Mouse (Mus musculus) olfactory bulb, adult 2 months (tissue): Measurements from ENCODE around the gene Olfr31. TPM values are rescaled to one million over a fixed set of nuclear protein-coding genes. Genes with fewer than 3 reads are reported as not detected.

ENCODE experiments used
- H3K27ac ChIP-seq: fragments of 200-500 bp; 2 replicates; pipeline ENCODE4 v1.5.1; 2012; ENCODE audit warnings: low read depth, low read length; ENCODE audit not compliant: insufficient read depth
- H3K4me1 ChIP-seq: fragments of 200-500 bp; 2 replicates; pipeline ENCODE4 v1.6.1; 2012; ENCODE audit warnings: low read length; ENCODE audit not compliant: control insufficient read depth, insufficient read depth
- H3K4me3 ChIP-seq: fragments of 200-500 bp; 2 replicates; pipeline ENCODE4 v1.5.1; 2012; ENCODE audit warnings: mild to moderate bottlenecking, low read depth, low read length, moderate library complexity; ENCODE audit not compliant: insufficient read depth
- CTCF ChIP-seq: fragments of 200-500 bp; IDR thresholded peaks from 2 replicates; pipeline ENCODE4 v1.5.1; 2012; ENCODE audit warnings: low read depth, mild to moderate bottlenecking, low read length, moderate library complexity; ENCODE audit not compliant: insufficient read depth
- POLR2A ChIP-seq: fragments of 200-500 bp; IDR thresholded peaks from 2 replicates; pipeline ENCODE4 v1.6.1; 2012; ENCODE audit warnings: mild to moderate bottlenecking, low read depth, low read length, moderate library complexity; ENCODE audit not compliant: insufficient read depth
- WGBS: fragments of 180-500 bp; shearing (Covaris S2); methylation state at CpG from one replicate; pipeline ENCODE4 v1.1.7; 2018; 5-methylcytosine and 5-hydroxymethylcytosine counted together
- polyA plus RNA-seq: library from polyadenylated mRNA; stranded (reverse); fragments of >200 nt; gene quantifications from 2 replicates; pipeline ENCODE4 v1.2.4, GENCODE M21; 2012; ENCODE audit warnings: low replicate concordance; ENCODE audit not compliant: missing spikeins, insufficient read depth, insufficient read length

Gene Olfr31
- polyA plus RNA-seq, 1 experiment: not detected

GRCm38 (mm10) chr14:14353081-14353732 lies 30.6 kb downstream of the Olfr31 start:
- Histone ChIP-seq H3K27ac (no peak overlapping the region), H3K4me1 (no peaks in the 10 kb centered on the region), H3K4me3 (no peak overlapping the region)
- 68% methylated on average over 7 of the region's 7 CpGs for WGBS
- TF ChIP-seq CTCF (no peak), POLR2A (no peak)

- no peak overlapping the region for H3K4me3 ChIP-seq
- no peaks in the 10 kb centered on the region for H3K4me1 ChIP-seq
- no peak overlapping the region for H3K27ac ChIP-seq
- WGBS: 70% methylated on average over 8 of the region's 8 CpGs
- no peak for TF ChIP-seq CTCF
- no peak for TF ChIP-seq POLR2A
Observed at GRCm38 (mm10) chr14:14353740-14354510, 31.3 kb downstream of the Olfr31 start.

- TF ChIP-seq CTCF: no peak
- TF ChIP-seq POLR2A: no peak
- 71% methylated on average over 13 of the region's 13 CpGs for WGBS
- no peak overlapping the region for H3K27ac ChIP-seq
- no peak overlapping the region for H3K4me3 ChIP-seq
- no peaks in the 10 kb centered on the region for H3K4me1 ChIP-seq
Observed at GRCm38 (mm10) chr14:14354511-14355359, 32.1 kb downstream of the Olfr31 start.

DNA sequence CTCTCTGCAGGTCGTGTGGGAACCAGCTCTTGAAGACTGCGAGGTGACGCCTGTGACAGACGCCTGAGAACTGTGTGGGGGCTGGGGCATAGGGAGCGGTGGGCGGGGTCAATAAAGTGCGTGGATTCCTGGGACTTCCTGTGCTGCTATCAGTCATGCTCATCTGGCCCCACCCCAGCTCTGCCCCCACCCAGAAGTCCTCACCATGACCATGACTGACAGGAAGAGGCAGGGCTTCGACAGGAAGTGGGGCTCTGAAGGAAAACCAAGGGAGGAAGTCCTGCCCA lies 32.7 kb downstream of the Olfr31 start:
- Histone ChIP-seq H3K4me3 (no peak overlapping the region), H3K4me1 (no peaks in the 10 kb centered on the region), H3K27ac (no peak overlapping the region)
- no peak for TF ChIP-seq POLR2A
- TF ChIP-seq CTCF: no peak
- 95% methylated on average over 8 of the region's 8 CpGs for WGBS

Other genes with a start within 250 kb of the Olfr31 start
- gene Psmd6, start 201.8 kb upstream of the Olfr31 start, polyA plus RNA-seq: not detected in 2 replicates
- gene Olfr720, start 136.0 kb upstream of the Olfr31 start, polyA plus RNA-seq: not detected in 2 replicates
- gene Il3ra, start 23.4 kb downstream of the Olfr31 start, polyA plus RNA-seq: not detected in 2 replicates
- not detected in 2 replicates for gene Olfr721-ps1, start 78.5 kb downstream of the Olfr31 start, polyA plus RNA-seq